Mouse (Mus musculus): Measurements from ENCODE around the gene Mapk7. TPM values are rescaled to one million over a fixed set of nuclear protein-coding genes. Genes with fewer than 3 reads are reported as not detected.
A peak's percentile ranks its signal among the peaks of the same experiment; 100 is the strongest.

Gene Mapk7
- polyA plus RNA-seq (2012; rRNA removed) = 7.8 and 16.6 TPM in 2 replicates

DNA sequence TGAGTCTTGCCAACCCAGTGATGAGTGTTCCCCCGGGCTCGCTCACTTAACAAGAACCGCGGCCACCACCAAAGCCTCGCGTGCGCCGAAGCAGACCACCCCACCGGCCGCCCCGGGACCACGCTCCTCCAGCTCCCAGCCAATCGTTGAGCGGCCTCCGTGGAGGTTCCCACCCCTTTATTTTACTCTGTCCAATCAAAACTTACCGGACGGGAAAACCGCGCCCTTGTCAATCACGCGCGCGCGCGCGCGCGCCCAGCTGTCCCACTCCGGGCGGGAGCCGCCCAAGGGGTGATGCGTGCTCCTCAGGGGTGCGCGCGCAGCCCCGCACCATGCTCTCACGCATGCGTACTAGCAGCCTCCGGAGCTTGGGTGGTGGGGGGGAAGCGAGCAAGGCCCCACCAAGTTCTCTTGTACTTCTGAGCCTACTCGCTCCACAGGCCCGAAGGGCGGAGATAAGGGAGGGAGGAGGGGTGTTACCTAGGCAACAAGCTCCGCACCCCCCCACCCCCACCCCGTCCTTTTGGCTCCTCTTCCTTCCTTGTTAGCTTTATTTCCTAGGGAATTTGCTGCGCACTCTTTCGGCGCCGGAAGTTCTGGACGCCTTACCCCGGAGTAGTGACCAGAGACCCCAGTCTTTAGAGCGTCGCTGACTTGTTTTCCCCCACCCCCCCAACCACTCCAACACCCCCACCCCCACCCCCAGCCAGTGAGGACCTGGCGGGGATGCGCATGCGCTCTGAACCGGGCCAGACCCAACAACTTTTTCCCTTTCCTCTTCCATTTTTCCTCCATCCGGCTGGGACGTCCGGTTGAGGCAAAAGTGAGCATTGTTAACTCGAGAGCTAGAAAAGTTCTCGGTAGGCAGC, at the start of gene Mapk7:
Gene Mapk7, minus strand, starts transcription at position 278 of the 869 bp plus-strand sequence.
- Histone ChIP-seq H3K36me3 (ENCODE audit: control insufficient read depth, insufficient read depth, low read length) (peaks cover 18% of the 10 kb centered on the region), H3K4me1 (ENCODE audit: control insufficient read depth, insufficient read depth, insufficient read length, low read length) (peaks cover 6% of the 10 kb centered on the region), H3K27ac (ENCODE audit: insufficient read depth, low read depth, low read length) (peak within 1 kb of the TSS; percentile 45; the same call in 1 of the 2 replicates), H3K27me3 (ENCODE audit: control insufficient read depth, insufficient read depth, low read length) (no peaks in the 10 kb centered on the region), H3K4me3 (ENCODE audit: low read depth, low read length) (peak within 1 kb of the TSS; percentile 85)
- WGBS = under 1% methylated on average over 62 of the region's 62 CpGs
- no peak for TF ChIP-seq CTCF (IDR thresholded peaks at IDR 0.05; ENCODE audit: extremely low read depth, insufficient read length, insufficient replicate concordance, low read depth, low read length)
- TF ChIP-seq POLR2A (IDR thresholded peaks at IDR 0.05; ENCODE audit: low read depth, low read length) = peak; percentile 20; the same call in 1 of the 2 replicates

DNA sequence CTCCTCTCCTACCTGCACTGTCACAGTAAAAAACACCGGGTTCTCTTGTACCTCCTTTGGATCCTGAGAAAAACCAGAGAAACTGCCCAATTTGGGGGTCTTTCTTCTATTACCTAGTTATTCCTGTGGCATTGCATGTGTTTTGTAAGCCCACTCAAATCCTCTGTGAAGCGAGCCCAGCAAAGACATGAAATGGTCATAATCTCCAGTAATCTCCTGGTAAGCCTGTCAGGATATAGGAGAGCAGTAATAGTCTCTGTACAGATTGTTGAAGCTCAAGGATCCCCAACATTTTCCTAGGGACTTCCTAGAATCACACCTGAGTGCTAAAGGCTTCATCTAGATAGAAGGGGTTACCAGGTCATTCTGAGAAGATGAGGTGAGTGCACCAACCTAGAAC, 46.9 kb upstream of the Mapk7 start:
- Histone ChIP-seq H3K4me1 (ENCODE audit: control insufficient read depth, insufficient read depth, insufficient read length, low read length) (no peaks in the 10 kb centered on the region), H3K27me3 (ENCODE audit: control insufficient read depth, insufficient read depth, low read length) (no peaks in the 10 kb centered on the region), H3K36me3 (ENCODE audit: control insufficient read depth, insufficient read depth, low read length) (peaks cover 6% of the 10 kb centered on the region), H3K27ac (ENCODE audit: insufficient read depth, low read depth, low read length) (no peak overlapping the region), H3K4me3 (ENCODE audit: low read depth, low read length) (no peak overlapping the region)
- 89% methylated on average over 2 of the region's 2 CpGs for WGBS
- TF ChIP-seq CTCF (IDR thresholded peaks at IDR 0.05; ENCODE audit: extremely low read depth, insufficient read length, insufficient replicate concordance, low read depth, low read length) (no peak), POLR2A (IDR thresholded peaks at IDR 0.05; ENCODE audit: low read depth, low read length) (no peak)

DNA sequence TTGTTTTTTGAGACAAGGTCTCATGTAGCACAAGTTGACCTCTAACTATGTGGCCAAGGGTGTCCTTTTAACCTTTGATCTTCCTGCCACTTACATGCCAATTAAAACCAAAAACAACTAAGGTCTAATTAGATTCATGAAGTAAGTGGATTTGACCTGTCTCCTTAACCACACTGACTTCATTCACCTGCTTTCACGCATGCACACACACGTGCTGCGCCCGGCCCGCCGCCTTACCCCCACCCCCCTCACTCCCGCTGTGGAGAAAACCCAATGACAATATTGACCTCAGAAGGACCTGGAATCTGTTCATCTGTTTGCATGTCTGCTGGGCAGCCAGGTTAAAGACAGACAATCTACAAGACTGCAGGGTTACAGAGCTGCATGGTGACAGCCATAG, 46.4 kb upstream of the Mapk7 start:
- Histone ChIP-seq H3K4me3 (ENCODE audit: low read depth, low read length) (no peak overlapping the region), H3K36me3 (ENCODE audit: control insufficient read depth, insufficient read depth, low read length) (peaks cover 2% of the 10 kb centered on the region), H3K4me1 (ENCODE audit: control insufficient read depth, insufficient read depth, insufficient read length, low read length) (no peaks in the 10 kb centered on the region), H3K27ac (ENCODE audit: insufficient read depth, low read depth, low read length) (no peak overlapping the region), H3K27me3 (ENCODE audit: control insufficient read depth, insufficient read depth, low read length) (no peaks in the 10 kb centered on the region)
- TF ChIP-seq CTCF (IDR thresholded peaks at IDR 0.05; ENCODE audit: extremely low read depth, insufficient read length, insufficient replicate concordance, low read depth, low read length) (no peak), POLR2A (IDR thresholded peaks at IDR 0.05; ENCODE audit: low read depth, low read length) (no peak)
- 94% methylated on average over 7 of the region's 7 CpGs for WGBS

DNA sequence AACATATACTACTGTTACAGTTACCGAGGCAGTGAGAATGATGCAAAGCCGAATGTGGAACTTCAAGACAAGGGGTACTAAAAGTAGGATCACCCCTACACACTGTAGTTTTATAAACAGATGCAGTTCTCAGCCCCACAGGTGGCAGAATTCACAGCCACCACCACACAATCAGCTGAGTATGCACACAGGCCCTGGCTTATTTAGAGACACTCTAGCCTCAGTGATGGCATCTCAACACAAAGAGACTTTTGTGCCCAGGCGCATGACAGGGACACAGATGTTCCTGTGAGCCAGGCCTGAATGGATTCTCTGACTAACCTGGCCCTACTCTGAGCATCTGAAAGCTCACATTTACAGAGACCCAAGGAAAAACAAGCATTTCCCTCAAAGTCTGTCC, 43.2 kb upstream of the Mapk7 start:
- Histone ChIP-seq H3K4me3 (ENCODE audit: low read depth, low read length) (no peak overlapping the region), H3K27ac (ENCODE audit: insufficient read depth, low read depth, low read length) (no peak overlapping the region), H3K4me1 (ENCODE audit: control insufficient read depth, insufficient read depth, insufficient read length, low read length) (no peaks in the 10 kb centered on the region), H3K36me3 (ENCODE audit: control insufficient read depth, insufficient read depth, low read length) (no peaks in the 10 kb centered on the region), H3K27me3 (ENCODE audit: control insufficient read depth, insufficient read depth, low read length) (no peaks in the 10 kb centered on the region)
- TF ChIP-seq CTCF (IDR thresholded peaks at IDR 0.05; ENCODE audit: extremely low read depth, insufficient read length, insufficient replicate concordance, low read depth, low read length) = no peak
- no peak for TF ChIP-seq POLR2A (IDR thresholded peaks at IDR 0.05; ENCODE audit: low read depth, low read length)
- 87% methylated on average over 3 of the region's 3 CpGs for WGBS

DNA sequence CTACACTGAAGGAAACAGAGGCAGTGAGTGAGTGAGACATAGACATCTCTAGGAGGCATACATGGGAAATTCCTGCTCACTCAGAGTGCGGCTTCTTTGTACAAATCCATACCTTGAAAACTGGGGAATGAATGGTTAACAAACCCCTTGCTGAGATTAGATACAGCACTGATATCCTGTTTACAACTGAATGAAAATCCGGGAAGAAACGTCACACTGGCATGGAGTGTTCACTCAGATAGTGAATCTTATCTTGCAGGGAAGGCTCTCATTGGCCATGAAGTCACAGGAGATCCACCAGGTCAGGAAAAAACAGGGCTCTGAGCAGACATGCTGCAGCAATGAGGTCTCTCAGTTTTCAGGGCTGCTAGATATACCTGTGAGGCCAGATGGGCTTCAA, 42.7 kb upstream of the Mapk7 start:
- no peak overlapping the region for H3K27ac ChIP-seq (ENCODE audit: insufficient read depth, low read depth, low read length)
- WGBS = 50% methylated on average over 3 of the region's 3 CpGs
- no peaks in the 10 kb centered on the region for H3K27me3 ChIP-seq (ENCODE audit: control insufficient read depth, insufficient read depth, low read length)
- TF ChIP-seq CTCF (IDR thresholded peaks at IDR 0.05; ENCODE audit: extremely low read depth, insufficient read length, insufficient replicate concordance, low read depth, low read length) (no peak), POLR2A (IDR thresholded peaks at IDR 0.05; ENCODE audit: low read depth, low read length) (no peak)
- no peak overlapping the region for H3K4me3 ChIP-seq (ENCODE audit: low read depth, low read length)
- H3K36me3 ChIP-seq (ENCODE audit: control insufficient read depth, insufficient read depth, low read length) = 0 out of 2 replicates have a peak, but pooled peaks cover 2% of the 10 kb centered on the region
- no peaks in the 10 kb centered on the region for H3K4me1 ChIP-seq (ENCODE audit: control insufficient read depth, insufficient read depth, insufficient read length, low read length)

GRCm38 (mm10) chr11:61535530-61535929, 41.3 kb upstream of the Mapk7 start:
- TF ChIP-seq POLR2A (IDR thresholded peaks at IDR 0.05; ENCODE audit: low read depth, low read length) = no peak
- TF ChIP-seq CTCF (IDR thresholded peaks at IDR 0.05; ENCODE audit: extremely low read depth, insufficient read length, insufficient replicate concordance, low read depth, low read length) = no peak
- Histone ChIP-seq H3K4me3 (ENCODE audit: low read depth, low read length) (no peak overlapping the region), H3K27ac (ENCODE audit: insufficient read depth, low read depth, low read length) (no peak overlapping the region), H3K27me3 (ENCODE audit: control insufficient read depth, insufficient read depth, low read length) (no peaks in the 10 kb centered on the region), H3K4me1 (ENCODE audit: control insufficient read depth, insufficient read depth, insufficient read length, low read length) (no peaks in the 10 kb centered on the region), H3K36me3 (ENCODE audit: control insufficient read depth, insufficient read depth, low read length) (0 out of 2 replicates have a peak, but pooled peaks cover 2% of the 10 kb centered on the region)
- 33% methylated on average over 1 of the region's 1 CpGs for WGBS

DNA sequence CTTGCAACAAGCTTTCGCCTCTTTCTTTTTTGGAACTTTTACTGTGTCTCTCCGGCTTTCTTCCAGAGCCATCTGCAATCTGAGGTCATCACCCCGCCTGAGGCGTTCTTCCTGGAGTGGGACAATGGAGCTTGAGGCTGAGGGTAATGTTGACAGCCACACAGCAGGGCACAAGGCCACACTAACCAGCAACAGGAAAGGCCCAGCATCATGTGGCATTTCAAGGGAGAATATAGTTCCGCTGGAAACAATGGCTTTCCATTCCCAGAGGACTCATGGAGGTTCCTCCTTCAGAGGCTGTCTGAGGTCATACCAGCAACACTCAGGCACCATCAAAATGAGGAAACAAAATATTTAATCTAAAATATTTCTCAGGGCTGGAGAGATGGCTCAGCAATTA, 39.4 kb upstream of the Mapk7 start:
- 0 out of 2 replicates have a peak, but pooled peaks cover 2% of the 10 kb centered on the region for H3K4me1 ChIP-seq (ENCODE audit: control insufficient read depth, insufficient read depth, insufficient read length, low read length)

More for the DNA sequence above, 39.4 kb upstream of the Mapk7 start:
- 89% methylated on average over 5 of the region's 5 CpGs for whole genome bisulfite sequencing
- no peak for TF ChIP-seq CTCF (IDR thresholded peaks at IDR 0.05; ENCODE audit: extremely low read depth, insufficient read length, insufficient replicate concordance, low read depth, low read length)
- no peak for TF ChIP-seq POLR2A (IDR thresholded peaks at IDR 0.05; ENCODE audit: low read depth, low read length)
- 0 out of 2 replicates have a peak, but pooled peaks cover 2% of the 10 kb centered on the region for H3K36me3 ChIP-seq (ENCODE audit: control insufficient read depth, insufficient read depth, low read length)
- no peaks in the 10 kb centered on the region for H3K27me3 ChIP-seq (ENCODE audit: control insufficient read depth, insufficient read depth, low read length)
- no peak overlapping the region for H3K4me3 ChIP-seq (ENCODE audit: low read depth, low read length)
- H3K27ac ChIP-seq (ENCODE audit: insufficient read depth, low read depth, low read length) = no peak overlapping the region

All from small intestine, adult 2 months (tissue).